Mouse (Mus musculus): ENCODE measurements at regions not wholly inside any gene's neighbourhood (a gene's known extent, or its start where the extent isn't known, plus 50 kb on each side); places are given as distances from the start of the nearest gene placed in this dataset.

DNA sequence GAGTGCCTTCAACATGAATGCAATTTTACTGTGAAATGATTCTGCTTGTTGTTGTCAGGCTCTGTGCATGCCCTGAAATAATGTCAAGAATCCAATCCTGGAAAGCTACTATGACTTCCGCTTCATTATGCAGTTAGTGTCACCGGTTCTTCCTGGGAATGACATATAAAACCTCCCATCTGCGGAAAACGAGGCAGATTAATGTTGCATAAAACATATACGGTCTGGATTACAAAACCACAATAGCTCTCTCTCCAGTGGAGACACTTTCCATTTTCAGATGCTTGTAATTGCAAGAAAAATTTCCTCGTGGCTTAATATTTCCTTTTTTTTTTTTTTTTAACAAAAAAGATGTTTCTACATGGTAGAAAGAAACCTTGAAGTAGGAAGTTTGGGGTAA is 198.2 kb upstream of the Chl1 start:
- TF ChIP-seq CTCF (conservative IDR thresholded peaks at IDR 0.05; ENCODE audit: insufficient read depth, insufficient read length, low read depth, low read length), result no peak
- no peak for TF ChIP-seq POLR2A (IDR thresholded peaks at IDR 0.05; ENCODE audit: low read depth, low read length)
